Mouse (Mus musculus): ENCODE measurements around the gene Efhd1.
A peak's percentile ranks its signal among the peaks of the same experiment; 100 is the strongest.

Gene Efhd1

DNA sequence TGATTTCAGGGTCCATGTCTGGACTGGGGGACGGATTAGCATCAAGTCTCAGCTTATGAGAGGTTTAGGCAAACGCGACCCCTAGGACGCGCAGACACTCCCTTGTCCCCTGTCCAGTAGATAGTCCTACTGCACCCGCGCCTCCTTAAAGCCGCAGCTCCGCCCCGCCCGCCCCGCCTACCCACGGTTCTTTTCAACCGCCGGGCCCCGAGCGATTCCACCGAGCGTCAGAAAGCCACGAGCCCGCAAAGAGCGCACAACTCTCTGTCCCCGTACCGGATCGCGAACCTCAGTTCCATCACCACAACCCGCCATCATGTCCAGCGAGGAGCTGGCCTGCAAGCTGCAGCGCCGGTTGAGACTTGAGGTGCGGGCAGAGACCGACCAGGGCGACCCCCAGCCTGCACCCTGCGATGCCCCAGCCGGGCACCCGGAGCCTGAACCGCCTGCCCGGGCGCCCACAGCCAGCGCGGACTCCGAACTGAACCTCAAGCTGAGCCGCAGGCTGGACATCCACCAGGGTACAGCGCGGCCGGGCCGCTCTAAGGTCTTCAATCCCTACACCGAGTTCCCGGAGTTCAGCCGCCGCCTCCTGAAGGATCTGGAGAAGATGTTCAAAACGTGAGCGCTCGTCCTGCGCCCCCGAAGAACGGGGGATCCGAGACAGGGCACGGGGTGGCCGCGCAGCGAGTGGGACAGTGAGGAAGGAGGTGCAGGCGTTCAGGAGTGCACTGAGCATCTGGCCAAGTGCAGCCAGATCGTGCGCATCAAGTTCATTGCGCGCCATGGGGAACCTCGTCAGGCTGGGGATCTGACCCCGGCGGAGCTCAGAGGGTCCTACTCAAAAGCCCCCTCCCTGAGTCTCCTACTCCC is at the start of gene Efhd1:
Efhd1 (plus strand) TSS at position 230 of the 873 bp plus-strand sequence.
- DNase-seq (ENCODE audit: low read depth, low spot score) = peak; percentile 39

DNA sequence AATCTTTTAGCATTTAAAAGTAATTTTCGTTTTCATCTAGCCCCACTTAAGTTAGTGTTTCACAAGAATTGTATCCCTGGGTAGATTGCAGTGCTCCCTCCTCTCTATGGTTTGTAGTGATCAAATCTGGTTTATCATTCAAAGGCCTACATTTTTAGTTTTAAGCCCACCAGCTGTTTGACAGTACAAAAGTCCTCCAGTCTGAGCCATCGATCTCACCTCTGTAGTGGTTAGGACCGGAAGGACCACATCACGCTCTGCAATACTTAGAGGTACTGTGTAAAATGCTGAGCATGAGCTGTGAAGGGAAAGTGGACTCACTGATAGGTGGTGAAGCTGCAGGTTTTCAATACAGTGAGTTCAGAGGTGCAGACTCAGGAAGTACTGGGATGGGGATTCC is 49.4 kb upstream of the Efhd1 start:
- no peak for DNase-seq (ENCODE audit: low read depth, low spot score)

DNA sequence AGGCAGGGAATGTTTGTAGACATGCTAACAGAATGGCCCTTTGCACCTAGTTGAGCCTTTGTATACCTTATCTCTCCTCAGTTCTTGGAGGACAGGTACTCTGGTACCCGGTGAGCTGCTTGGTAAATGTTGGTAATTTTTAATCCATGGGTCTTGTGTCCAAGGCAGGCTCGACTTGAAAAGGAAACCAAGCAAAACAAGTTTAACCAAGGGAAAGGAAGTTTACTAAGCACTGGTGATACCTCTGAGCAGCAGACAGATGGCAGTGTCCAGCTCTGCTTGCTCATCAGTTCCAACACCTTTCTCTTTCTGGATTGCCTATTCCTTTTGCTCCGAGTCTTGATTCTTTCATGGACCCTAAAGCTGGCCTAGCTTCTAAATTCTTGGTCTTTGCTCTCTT is 46.2 kb upstream of the Efhd1 start:
- peak; percentile 67 for DNase-seq (ENCODE audit: low read depth, low spot score)

DNA sequence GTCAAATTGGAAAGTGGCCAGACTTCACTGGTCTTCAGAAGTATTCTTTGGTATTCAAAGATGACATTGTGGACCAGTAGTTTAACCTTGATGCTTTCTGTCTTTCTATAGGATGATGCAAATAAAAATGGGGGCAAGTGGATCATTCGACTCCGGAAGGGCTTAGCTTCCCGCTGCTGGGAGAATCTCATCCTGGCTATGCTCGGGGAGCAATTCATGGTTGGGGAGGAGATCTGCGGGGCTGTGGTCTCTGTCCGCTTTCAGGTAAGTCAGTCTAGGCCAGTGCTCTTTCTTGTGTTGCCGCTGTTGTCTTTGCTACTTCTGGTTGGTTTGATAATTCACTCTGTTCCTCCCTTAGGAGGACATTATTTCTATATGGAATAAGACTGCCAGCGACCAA is 38.4 kb upstream of the Efhd1 start:
- DNase-seq (ENCODE audit: low read depth, low spot score) = no peak

GRCm38 (mm10) chr1:87226409-87227159 is 37.6 kb upstream of the Efhd1 start:
- DNase-seq (ENCODE audit: low read depth, low spot score) = no peak

DNA sequence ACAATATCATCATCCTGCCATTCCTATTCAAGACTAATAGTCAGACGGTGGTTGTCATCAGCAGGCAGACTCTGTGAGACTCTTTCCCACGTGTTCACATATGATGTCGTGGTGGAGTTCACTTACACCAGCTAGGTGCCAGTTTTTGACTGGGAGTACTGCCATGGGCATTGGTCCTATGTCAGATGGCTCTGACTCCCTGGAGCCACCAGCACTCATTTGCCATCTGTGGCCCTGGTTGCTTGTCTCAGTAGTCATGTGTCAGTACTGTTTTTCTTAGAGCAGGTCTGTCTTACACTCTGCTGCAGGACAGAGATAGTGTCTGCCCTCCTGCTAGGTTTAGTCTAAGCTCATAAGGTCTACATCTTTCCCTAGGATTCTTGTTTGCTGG is 37.0 kb upstream of the Efhd1 start:
- DNase-seq (ENCODE audit: low read depth, low spot score) = peak; percentile 96

DNA sequence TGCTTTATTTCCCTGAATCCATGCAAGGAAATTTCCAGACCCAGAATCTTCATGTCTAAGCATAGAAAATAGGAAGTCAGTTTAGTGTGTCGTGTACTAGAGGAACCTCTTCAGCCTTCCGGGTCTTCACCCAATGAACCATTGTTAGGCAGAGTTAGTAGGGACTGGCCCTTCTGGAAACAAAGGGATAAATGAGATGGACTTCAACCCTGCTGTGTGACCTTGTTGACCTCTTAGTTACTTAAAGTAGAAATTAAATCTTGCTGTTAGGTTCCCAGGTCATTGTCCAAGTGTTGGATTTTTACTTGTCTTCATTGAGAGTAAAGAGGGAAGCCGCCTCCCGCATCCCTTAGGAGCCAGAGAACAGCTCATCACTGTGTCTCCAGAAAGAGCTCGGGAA is 33.6 kb upstream of the Efhd1 start:
- DNase-seq (ENCODE audit: low read depth, low spot score) = no peak

GRCm38 (mm10) chr1:87232197-87232596 is 32.0 kb upstream of the Efhd1 start:
- no peak for DNase-seq (ENCODE audit: low read depth, low spot score)

GRCm38 (mm10) chr1:87239056-87239455 is 25.1 kb upstream of the Efhd1 start:
- DNase-seq (ENCODE audit: low read depth, low spot score) = no peak

GRCm38 (mm10) chr1:87243021-87243420 is 21.1 kb upstream of the Efhd1 start:
- no peak for DNase-seq (ENCODE audit: low read depth, low spot score)

- no peak for DNase-seq (ENCODE audit: low read depth, low spot score)
These were observed 18.7 kb upstream of the Efhd1 start for GRCm38 (mm10) chr1:87245430-87245829.

DNA sequence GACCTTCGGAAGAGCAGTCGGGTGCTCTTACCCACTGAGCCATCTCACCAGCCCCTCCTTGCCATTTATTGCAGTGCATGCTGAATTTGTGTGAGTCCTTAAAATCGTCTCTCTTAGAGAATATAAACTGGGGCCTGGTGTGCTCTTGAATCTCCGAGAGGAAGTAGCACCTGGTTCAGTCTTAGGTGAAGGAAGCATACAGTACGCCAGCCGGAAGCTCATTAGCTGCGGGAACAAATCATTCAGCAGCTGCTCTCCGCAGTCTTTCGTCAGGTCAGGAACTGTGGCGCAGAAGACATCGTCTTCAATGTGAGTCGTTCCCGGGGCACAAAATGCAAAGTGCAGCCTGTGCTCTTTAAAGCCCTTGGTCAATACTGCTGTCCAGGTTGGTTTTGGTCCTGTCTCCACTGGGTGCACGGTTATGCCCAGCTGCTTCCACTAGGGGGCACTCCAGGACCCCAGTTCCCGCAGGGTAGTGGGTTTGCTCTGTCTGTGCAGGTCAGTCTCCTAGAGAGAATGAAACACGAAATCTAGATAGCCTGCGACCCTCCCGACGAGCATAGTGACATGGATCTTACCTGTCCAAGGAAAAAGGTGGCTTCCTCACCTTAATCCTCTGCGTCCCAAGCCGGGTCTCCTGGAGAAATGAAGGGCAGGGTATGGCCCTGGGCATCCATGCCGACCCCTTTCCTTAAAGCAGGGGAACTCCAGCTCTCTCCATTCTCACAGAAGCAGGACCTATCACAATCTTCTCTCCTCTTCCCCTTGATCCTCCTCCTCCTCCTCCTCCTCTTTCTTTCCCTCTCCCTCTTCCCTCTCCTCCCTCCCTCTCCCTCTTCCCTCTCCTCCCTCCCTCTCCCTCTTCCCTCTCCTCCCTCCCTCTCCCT is 18.0 kb upstream of the Efhd1 start:
- peak; percentile 70 for DNase-seq (ENCODE audit: low read depth, low spot score)

- DNase-seq (ENCODE audit: low read depth, low spot score) = no peak
These were observed 12.0 kb upstream of the Efhd1 start for GRCm38 (mm10) chr1:87252040-87252609.

DNA sequence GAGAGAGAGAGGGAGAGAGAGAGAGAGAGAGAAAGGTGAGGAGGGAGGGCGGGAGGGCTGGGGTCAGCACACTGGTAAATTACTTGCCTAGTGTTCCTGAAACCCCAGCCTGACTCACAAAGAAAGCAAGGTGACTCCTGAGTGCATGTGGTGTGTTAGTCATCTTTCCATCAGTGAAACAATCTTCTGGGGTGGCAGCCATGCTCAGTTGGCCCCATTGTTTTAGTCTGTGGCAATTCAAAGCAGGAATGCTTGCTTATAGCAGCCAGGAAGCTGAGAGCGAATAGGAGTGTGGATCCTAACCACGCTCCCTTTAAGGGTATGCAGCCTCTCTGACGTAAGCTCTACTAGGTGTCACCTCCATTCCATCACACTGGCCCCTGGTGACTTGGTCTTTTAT is 9.0 kb upstream of the Efhd1 start:
- DNase-seq (ENCODE audit: low read depth, low spot score) = no peak

DNA sequence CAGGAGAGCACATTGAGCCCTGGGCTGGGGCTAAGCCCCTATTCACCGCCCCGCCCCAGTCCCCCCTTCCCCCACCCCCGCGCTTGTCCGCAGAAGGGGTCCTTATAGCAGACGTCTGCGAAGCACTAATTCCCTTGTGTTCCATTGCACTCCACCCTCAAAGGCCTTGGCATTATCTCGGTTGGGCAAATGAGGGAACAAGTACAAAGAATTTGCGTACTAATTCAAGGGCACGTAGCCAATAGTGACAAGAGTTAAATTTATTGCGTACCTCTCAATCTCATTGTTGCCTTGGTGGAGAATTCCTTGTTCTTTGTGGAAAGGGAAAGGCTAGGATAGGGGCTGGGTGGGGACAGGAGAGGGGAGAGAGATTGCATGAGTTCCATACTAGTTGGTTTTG is 6.5 kb upstream of the Efhd1 start:
- no peak for DNase-seq (ENCODE audit: low read depth, low spot score)

DNA sequence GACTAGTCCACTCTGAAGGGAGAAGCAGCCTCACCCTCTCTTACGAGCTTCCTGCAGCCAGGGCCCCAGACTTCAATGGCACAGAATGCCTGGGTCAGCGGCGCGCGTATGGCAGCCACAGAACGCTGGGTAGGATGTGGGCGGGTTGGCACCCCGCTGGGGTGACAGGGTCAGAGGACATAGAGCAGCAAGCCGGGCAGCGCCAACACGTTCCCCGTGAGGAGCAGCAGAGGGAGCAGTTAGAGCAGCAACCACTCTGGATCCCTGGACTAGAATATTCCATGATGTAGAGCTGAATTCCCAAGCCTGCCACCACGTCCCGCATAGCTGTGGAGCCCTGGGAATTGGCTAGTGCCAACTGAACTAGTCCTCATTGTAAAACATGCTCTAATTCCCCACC is 5.7 kb upstream of the Efhd1 start:
- DNase-seq (ENCODE audit: low read depth, low spot score) = peak; percentile 49

GRCm38 (mm10) chr1:87259316-87259715 is 4.8 kb upstream of the Efhd1 start:
- no peak for DNase-seq (ENCODE audit: low read depth, low spot score)

DNA sequence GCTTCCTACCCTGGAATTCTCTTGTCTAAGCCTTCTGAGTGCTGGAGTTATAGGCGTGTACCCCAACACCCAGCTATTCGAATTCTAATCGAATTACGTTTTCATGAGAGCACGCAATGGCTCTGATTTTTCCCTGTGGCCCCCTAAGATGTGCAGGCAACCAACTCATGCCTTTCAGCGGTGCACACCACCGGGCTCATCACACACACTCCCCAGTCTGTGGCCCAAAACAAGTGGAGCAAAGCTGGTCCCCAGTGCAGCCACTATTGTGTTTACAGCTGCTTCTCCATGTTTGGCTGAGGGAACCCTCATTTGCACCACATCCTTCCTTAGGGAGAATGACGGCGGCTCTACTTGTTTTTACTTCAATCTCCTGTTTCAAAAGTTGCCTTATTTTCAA is 906 bp upstream of the Efhd1 start:
- no peak for DNase-seq (ENCODE audit: low read depth, low spot score)

GRCm38 (mm10) chr1:87263796-87264133 is 398 bp upstream of the Efhd1 start:
- DNase-seq (ENCODE audit: low read depth, low spot score) = no peak

DNA sequence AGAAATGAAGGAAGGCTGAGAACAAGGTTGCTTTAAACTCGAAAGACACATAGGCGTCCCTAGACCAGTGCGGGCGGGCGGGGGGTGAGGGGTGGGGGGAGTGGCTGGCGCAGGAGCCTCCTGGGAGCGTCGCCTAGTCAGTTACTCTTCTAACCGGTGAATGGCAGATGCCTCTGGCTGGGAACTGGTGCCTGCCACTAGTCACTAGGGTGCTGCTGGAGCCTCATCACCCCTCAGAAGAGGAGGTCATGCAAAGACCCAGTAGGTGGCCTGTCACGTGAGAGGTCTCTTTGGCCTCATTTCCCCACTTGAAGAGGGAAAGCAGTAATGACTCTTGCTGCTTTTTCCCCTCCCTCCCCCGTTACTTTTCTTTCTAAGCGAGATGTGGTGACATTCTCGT is 1.0 kb downstream of the Efhd1 start:
- DNase-seq (ENCODE audit: low read depth, low spot score) = no peak

- no peak for DNase-seq (ENCODE audit: low read depth, low spot score)
These were observed 2.3 kb downstream of the Efhd1 start for GRCm38 (mm10) chr1:87266296-87267090.
